Mouse (Mus musculus): ENCODE measurements around the gene Xirp1. TPM values are rescaled to one million over a fixed set of nuclear protein-coding genes. Genes with fewer than 3 reads are reported as not detected.
A peak's percentile ranks its signal among the peaks of the same experiment; 100 is the strongest.

Xirp1 gene
- polyA plus RNA-seq, 3 experiments from 2014 or later: not detected

DNA sequence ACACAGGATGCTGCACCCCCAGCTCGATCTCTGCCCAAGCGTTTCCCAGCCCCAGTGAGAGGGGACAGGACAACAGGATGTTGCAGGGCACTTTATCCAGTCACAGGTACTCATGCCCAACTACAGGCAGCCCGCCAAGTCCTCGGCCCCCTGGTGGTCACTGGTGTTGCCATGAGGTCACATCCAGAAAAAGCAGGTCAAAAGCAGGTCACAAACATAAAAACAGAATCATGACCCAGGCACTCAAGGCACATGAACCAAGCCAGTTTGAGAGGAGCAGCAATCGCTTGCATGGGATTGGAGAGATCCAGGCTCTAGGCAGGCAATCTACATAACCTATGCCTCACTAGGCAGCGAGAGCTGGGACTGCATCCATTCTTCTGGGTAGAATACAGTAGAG, 53.2 kb downstream of the Xirp1 start:
- peak; percentile 46 for ATAC-seq

DNA sequence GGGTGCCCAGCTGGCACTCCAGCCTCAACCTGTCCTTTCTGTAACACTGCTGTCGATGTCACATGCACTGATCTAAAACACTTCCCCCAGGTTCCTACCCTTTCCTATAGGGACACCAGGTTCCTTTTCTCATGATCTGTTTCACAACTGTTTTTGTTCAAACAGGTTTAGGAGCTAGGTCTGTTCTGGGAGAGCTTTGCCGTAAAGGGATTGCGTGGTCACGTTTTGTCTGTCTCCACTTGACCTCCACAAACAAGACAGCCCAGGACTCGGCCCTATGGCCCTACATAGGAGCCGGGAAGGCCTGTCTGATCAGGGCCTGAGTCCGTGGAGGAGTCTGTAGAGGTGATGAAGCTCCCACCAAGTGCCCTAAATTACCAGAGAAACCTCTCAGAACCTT, 53.6 kb downstream of the Xirp1 start:
- no peak for ATAC-seq

- no peak for ATAC-seq
Observed at GRCm38 (mm10) chr9:119966221-119966910, 57.0 kb downstream of the Xirp1 start.

GRCm38 (mm10) chr9:119965186-119965585, 58.2 kb downstream of the Xirp1 start:
- ATAC-seq: no peak

- no peak for ATAC-seq
Observed at GRCm38 (mm10) chr9:119964206-119964605, 59.2 kb downstream of the Xirp1 start.

Other genes starting within 250 kb of the Xirp1 start
- gene Scn11a, start 198.1 kb downstream of the Xirp1 start, polyA plus RNA-seq (2017; shearing (Covaris generic)): under 1 TPM; 0.58 to 0.79 (median 0.78) TPM
- 10 to 100 TPM; 32.2 to 48.1 (median 43.3) TPM for gene Wdr48, start 128.7 kb downstream of the Xirp1 start, polyA plus RNA-seq (2017; shearing (Covaris generic))
- 1 to 10 TPM; 2.9 to 4.8 (median 4.5) TPM for gene Gorasp1, start 86.0 kb downstream of the Xirp1 start, polyA plus RNA-seq (2017; shearing (Covaris generic))
- gene Ttc21a, start 86.0 kb downstream of the Xirp1 start, polyA plus RNA-seq (2017; shearing (Covaris generic)): not detected
- gene Csrnp1, start 38.9 kb downstream of the Xirp1 start, polyA plus RNA-seq (2017; shearing (Covaris generic)): 10 to 100 TPM; 21.7 to 47.3 (median 39.5) TPM
- 1 to 10 TPM in 1 of 3 experiments, under 1 TPM in 2; 0.29 to 1.2 (median 0.43) TPM for gene Cx3cr1, start 46.3 kb upstream of the Xirp1 start, polyA plus RNA-seq (2017; shearing (Covaris generic))
- 100 to 1,000 TPM in 1 of 3 experiments, 10 to 100 TPM in 2; 58.7 to 102 (median 87.0) TPM for gene Ccr8, start 68.5 kb upstream of the Xirp1 start, polyA plus RNA-seq (2017; shearing (Covaris generic))
- gene Slc25a38, start 86.8 kb upstream of the Xirp1 start, polyA plus RNA-seq (2017; shearing (Covaris generic)): 10 to 100 TPM; 17.6 to 21.3 (median 18.1) TPM
- gene Rpsa, start 104.1 kb upstream of the Xirp1 start, polyA plus RNA-seq (2017; shearing (Covaris generic)): 1,000 to 10,000 TPM; 2,403 to 3,589 (median 3,256) TPM
- gene Mobp, start 126.1 kb upstream of the Xirp1 start, polyA plus RNA-seq (2017; shearing (Covaris generic)): under 1 TPM in 1 of 3 experiments, not detected in 2; 0.21 TPM

Measured in inflammation-experienced regulatory T-cells, adult 6 months (primary cell).